Mouse (Mus musculus) G1E (cell line): ENCODE measurements at regions not wholly inside any gene's neighbourhood (a gene's known extent, or its start where the extent isn't known, plus 50 kb on each side); places are given as distances from the start of the nearest gene placed in this dataset.

Experiments used
- ATAC-seq: 2 replicates; pipeline ENCODE4 v1.8.0; 2016; ENCODE audit warnings: mild to moderate bottlenecking; ENCODE audit not compliant: insufficient number of reproducible peaks, poor library complexity, low FRiP score, severe bottlenecking; ENCODE audit errors: extremely low read depth
- DNase-seq: peaks from one replicate; pipeline ENCODE4 v3.0.0; 2012; ENCODE audit warnings: low spot score
- H3K27me3 ChIP-seq: 2 replicates; pipeline ENCODE4 v1.6.1; 2012; ENCODE audit warnings: mild to moderate bottlenecking, low read length, inconsistent platforms; ENCODE audit not compliant: insufficient read depth
- H3K36me3 ChIP-seq: replicated peaks from 2 replicates; pipeline ENCODE3; 2012; ENCODE audit warnings: mild to moderate bottlenecking, inconsistent platforms
- H3K4me1 ChIP-seq: 2 replicates; pipeline ENCODE4 v1.6.1; 2012; ENCODE audit warnings: low read depth, low read length, inconsistent platforms, mixed read lengths; ENCODE audit not compliant: insufficient read depth
- H3K4me3 ChIP-seq: 2 replicates; pipeline ENCODE4 v1.5.1; 2012; ENCODE audit warnings: low read depth, mild to moderate bottlenecking, inconsistent platforms, low read length, moderate library complexity, mixed read lengths
- H3K9me3 ChIP-seq: replicated peaks from 2 replicates; pipeline ENCODE4 v1.6.1; 2012; ENCODE audit warnings: inconsistent platforms
- CTCF ChIP-seq: IDR thresholded peaks from 2 replicates; pipeline ENCODE4 v1.5.1; 2012; ENCODE audit warnings: low read depth, low read length, inconsistent platforms, mixed read lengths
- GATA1 ChIP-seq: IDR thresholded peaks from 2 replicates; pipeline ENCODE4 v1.6.1; 2012; ENCODE audit warnings: borderline replicate concordance, low read length, inconsistent platforms, mixed read lengths
- GATA2 ChIP-seq: IDR thresholded peaks from 2 replicates; pipeline ENCODE4 v1.6.1; 2012; ENCODE audit warnings: low read depth, low read length, inconsistent platforms, borderline replicate concordance
- POLR2AphosphoS5 ChIP-seq: IDR thresholded peaks from 2 replicates; pipeline ENCODE4 v1.6.1; 2012; ENCODE audit warnings: low read depth, low read length, inconsistent platforms; ENCODE audit not compliant: insufficient replicate concordance
- TAL1 ChIP-seq: conservative IDR thresholded peaks from 2 replicates; pipeline ENCODE4 v1.6.1; 2012; ENCODE audit warnings: low read depth, low read length, inconsistent platforms, mixed read lengths

DNA sequence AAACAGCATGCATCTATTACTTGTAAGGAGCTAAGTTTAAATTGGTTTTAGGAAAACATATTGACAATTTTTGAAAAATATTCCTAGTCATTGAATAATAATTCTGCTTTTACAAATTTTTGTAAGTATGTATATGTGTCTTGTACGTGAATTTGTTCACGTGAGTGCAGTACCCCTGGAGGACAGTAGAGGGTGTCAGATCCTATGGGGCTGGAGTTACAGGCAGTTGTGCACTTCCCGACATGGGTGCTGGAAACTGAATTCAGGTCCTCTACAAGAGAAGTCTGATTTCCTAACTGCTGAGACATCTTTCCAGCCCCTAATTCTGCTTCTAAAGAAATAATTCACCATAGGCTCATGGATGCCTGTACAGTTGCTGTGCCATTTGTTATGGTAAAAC lies 75.7 kb upstream of the Ifngr1 start:
- Histone ChIP-seq H3K27me3 (no peaks in the 10 kb centered on the region), H3K4me1 (no peaks in the 10 kb centered on the region), H3K4me3 (no peak overlapping the region), H3K36me3 (no peaks in the 10 kb centered on the region), H3K9me3 (peaks cover 7% of the 10 kb centered on the region; the same call in 1 of the 2 replicates)
- ATAC-seq, result no peak
- no peak for DNase-seq
- TF ChIP-seq POLR2AphosphoS5, result no peak
- no peak for TF ChIP-seq GATA1
- no peak for TF ChIP-seq GATA2
- no peak for TF ChIP-seq CTCF
- TF ChIP-seq TAL1, result no peak

DNA sequence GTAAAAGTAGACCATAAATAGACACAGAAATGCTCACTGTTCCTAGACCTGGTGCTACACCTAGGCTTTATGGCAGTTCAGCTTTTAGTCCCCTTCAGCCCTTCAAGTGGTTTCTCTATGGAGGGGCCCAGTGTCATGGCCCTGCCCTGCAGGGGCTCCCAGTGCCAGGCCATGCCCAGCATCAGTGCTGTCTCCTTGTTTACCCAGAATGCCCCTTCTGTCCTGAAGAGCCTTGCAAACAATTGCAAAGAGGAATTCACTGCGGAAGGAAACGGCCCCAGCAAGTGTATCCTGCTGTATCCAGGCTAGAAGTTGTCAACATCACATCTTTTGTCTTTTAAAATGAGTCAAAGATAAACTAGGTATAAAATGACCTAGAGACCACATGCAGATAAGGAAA lies 74.7 kb upstream of the Ifngr1 start:
- DNase-seq (no peak), ATAC-seq (no peak)
- peaks cover 7% of the 10 kb centered on the region; the same call in 1 of the 2 replicates for H3K9me3 ChIP-seq
- TF ChIP-seq GATA1, result no peak
- TF ChIP-seq GATA2, result no peak
- TF ChIP-seq CTCF, result no peak
- no peak for TF ChIP-seq POLR2AphosphoS5
- no peak for TF ChIP-seq TAL1
- H3K4me1 ChIP-seq, result no peaks in the 10 kb centered on the region
- no peaks in the 10 kb centered on the region for H3K27me3 ChIP-seq
- H3K4me3 ChIP-seq, result no peak overlapping the region
- H3K36me3 ChIP-seq, result no peaks in the 10 kb centered on the region

DNA sequence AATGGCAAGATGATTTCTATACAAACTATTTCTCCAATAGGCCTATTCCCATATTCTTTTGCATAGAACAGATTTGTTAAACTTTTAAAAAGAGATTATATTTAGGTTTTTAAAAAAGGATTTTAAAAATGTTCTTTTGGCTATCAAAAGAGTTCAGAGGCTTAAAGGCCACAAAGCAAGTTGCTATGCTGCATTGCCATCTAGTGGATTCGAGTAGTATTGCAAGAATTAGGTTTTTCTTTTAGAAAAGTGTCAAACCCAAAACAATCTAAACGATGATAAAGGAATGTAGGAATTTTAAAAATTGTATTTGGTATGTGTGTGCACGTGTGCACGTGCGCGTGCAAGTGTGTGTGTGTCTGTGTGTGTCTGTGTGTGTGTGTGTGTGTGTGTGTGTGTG lies 73.0 kb upstream of the Ifngr1 start:
- no peak for ATAC-seq

DNA sequence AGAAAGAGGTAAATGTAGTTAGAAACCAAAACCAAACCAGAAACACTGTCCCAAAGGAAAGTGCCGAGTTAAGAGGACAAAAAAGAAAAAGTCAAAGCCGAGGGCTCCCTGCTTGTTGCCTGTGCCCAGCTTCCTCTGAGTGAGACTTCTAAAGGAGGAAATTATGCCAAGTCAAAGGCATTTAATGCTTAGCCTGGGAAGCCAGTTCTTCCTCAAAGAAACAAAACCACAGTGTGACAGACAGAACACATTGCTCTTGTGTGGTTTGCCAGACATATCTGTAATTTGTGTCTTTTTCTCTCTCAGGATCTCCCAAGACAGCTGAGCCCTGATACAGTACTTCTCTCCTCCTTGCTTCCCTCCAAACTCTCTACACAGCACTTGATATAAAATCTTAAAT lies 69.6 kb upstream of the Ifngr1 start:
- H3K4me1 ChIP-seq, result no peaks in the 10 kb centered on the region
- H3K4me3 ChIP-seq, result no peak overlapping the region
- ATAC-seq, result no peak
- H3K9me3 ChIP-seq, result no peaks in the 10 kb centered on the region
- no peaks in the 10 kb centered on the region for H3K27me3 ChIP-seq
- TF ChIP-seq TAL1, result no peak
- no peak for TF ChIP-seq CTCF
- no peak for TF ChIP-seq GATA2
- no peak for TF ChIP-seq GATA1
- TF ChIP-seq POLR2AphosphoS5, result no peak
- no peaks in the 10 kb centered on the region for H3K36me3 ChIP-seq
- no peak for DNase-seq

More for the DNA sequence above, 73.0 kb upstream of the Ifngr1 start:
- Histone ChIP-seq H3K4me1 (no peaks in the 10 kb centered on the region), H3K9me3 (peaks cover 7% of the 10 kb centered on the region; the same call in 1 of the 2 replicates), H3K4me3 (no peak overlapping the region), H3K27me3 (no peaks in the 10 kb centered on the region), H3K36me3 (no peaks in the 10 kb centered on the region)
- TF ChIP-seq POLR2AphosphoS5 (no peak), GATA1 (no peak), GATA2 (no peak)
- no peak for DNase-seq

DNA sequence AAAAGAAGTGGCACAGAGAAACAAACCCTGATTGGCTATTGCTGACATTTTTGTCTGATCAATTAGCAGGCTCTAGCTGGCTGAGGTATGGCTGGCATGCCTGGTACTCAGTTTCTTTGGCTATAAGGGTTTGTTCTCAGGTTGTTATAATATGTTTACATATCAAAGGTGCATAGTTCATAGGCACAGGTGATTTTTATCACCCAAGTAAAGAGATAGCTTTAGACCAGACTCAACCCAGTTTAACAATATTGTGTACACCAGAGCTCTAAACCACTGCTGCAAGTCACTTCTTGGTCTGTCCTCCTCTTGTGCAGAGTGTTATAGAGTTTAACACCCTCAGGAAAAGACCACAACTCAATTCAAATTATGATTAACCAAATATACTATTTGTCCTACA lies 65.8 kb upstream of the Ifngr1 start:
- DNase-seq (no peak), ATAC-seq (no peak)
- H3K27me3 ChIP-seq, result no peaks in the 10 kb centered on the region
- no peaks in the 10 kb centered on the region for H3K4me1 ChIP-seq
- H3K9me3 ChIP-seq, result no peaks in the 10 kb centered on the region
- H3K36me3 ChIP-seq, result no peaks in the 10 kb centered on the region
- TF ChIP-seq POLR2AphosphoS5 (no peak), GATA2 (no peak), CTCF (no peak), GATA1 (no peak), TAL1 (no peak)
- H3K4me3 ChIP-seq, result no peak overlapping the region

DNA sequence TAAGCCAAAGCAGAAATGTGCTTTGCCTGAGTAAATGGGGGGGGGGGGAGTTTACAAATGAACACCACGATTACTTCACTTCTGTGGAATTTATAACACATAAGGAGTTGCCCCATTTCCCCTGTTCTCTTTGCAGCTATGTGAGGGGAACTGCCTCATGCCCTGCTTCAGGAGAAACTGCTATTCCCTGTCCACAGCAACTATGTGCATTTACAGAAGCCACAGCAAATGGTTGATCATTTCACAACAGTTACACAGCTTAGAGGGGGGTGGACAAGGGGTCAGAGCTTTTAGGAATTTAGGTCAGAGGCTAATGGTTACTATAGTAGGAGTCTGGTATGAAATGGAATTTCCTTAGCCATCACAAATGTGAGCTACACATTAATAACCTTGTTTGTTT lies 65.4 kb upstream of the Ifngr1 start:
- no peaks in the 10 kb centered on the region for H3K27me3 ChIP-seq
- no peaks in the 10 kb centered on the region for H3K9me3 ChIP-seq
- H3K4me1 ChIP-seq, result no peaks in the 10 kb centered on the region
- no peaks in the 10 kb centered on the region for H3K36me3 ChIP-seq
- TF ChIP-seq GATA2, result no peak
- no peak for TF ChIP-seq TAL1
- no peak for TF ChIP-seq CTCF
- TF ChIP-seq POLR2AphosphoS5, result no peak
- no peak for TF ChIP-seq GATA1
- DNase-seq (no peak), ATAC-seq (no peak)
- no peak overlapping the region for H3K4me3 ChIP-seq

DNA sequence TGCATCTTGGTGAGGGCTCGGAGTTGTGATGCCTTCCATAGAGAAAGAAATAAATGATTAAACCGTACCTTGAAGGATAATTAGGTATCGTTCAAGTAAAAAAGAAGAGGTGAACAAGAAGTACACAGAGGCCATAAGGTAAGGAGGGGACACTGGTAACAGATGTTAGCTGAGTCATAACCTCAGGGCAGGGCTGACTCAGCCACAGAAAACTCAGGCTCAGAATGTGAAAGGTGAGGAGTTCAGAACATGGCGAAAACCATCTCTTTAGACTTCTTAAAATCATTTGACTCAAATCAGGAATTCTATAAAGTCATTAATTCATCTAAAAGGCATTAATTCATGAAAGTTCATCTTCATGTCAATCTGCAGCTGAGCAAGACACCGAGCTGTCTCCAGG lies 62.1 kb upstream of the Ifngr1 start:
- Histone ChIP-seq H3K9me3 (no peaks in the 10 kb centered on the region), H3K4me3 (no peak overlapping the region), H3K27me3 (0 out of 2 replicates have a peak, but pooled peaks cover 2% of the 10 kb centered on the region), H3K36me3 (no peaks in the 10 kb centered on the region), H3K4me1 (no peaks in the 10 kb centered on the region)
- DNase-seq (no peak), ATAC-seq (no peak)
- TF ChIP-seq TAL1 (no peak), GATA2 (no peak), GATA1 (no peak)
